Mouse (Mus musculus) G1E (cell line): ENCODE results near the gene Palb2.

Experiments used
- CTCF ChIP-seq: IDR thresholded peaks from 2 replicates; pipeline ENCODE4 v1.5.1; 2012; ENCODE audit warnings: low read depth, low read length, inconsistent platforms, mixed read lengths
- GATA1 ChIP-seq: IDR thresholded peaks from 2 replicates; pipeline ENCODE4 v1.6.1; 2012; ENCODE audit warnings: borderline replicate concordance, low read length, inconsistent platforms, mixed read lengths
- POLR2AphosphoS5 ChIP-seq: IDR thresholded peaks from 2 replicates; pipeline ENCODE4 v1.6.1; 2012; ENCODE audit warnings: low read depth, low read length, inconsistent platforms; ENCODE audit not compliant: insufficient replicate concordance
- TAL1 ChIP-seq: conservative IDR thresholded peaks from 2 replicates; pipeline ENCODE4 v1.6.1; 2012; ENCODE audit warnings: low read depth, low read length, inconsistent platforms, mixed read lengths

- TF ChIP-seq GATA1 (no peak), CTCF (no peak), TAL1 (no peak), POLR2AphosphoS5 (no peak)
These were observed 7.1 kb downstream of the Palb2 start for GRCm38 (mm10) chr7:122125636-122126035.
